In genomic region chr16:30504856-30505255, GRCm38 (mm10) we compare ENCODE assay signal across 17 mouse cellular contexts.
"Had no signal": no experiment of that assay in that cellular context is flagged by ENCODE, and none has a peak within 500 bp of the region (broad histone marks: within the 10 kb centered on the region; RNA-seq: fewer than 3 reads in every experiment).

No protein-coding gene starts in this region.

- H3K9me3 ChIP-seq: limb, embryonic 12.5 days; limb, embryonic 15.5 days; lung, embryonic 15.5 days; megakaryocyte, embryonic 14.5 days; midbrain, embryonic 10.5 days; midbrain, embryonic 13.5 days had no signal

- DNase-seq: kidney, postnatal 25 days; layer of hippocampus, postnatal 36 days; left cerebral cortex, postnatal 4 days; lung, adult 18-20 months; lung, postnatal 10 days; lung, postnatal 36 days; thymus, adult 18-20 months; thymus, postnatal 36 days had no signal

- H3K4me3 ChIP-seq: limb, embryonic 12.5 days; limb, embryonic 15.5 days; lung, embryonic 15.5 days; megakaryocyte, embryonic 14.5 days; midbrain, embryonic 10.5 days; midbrain, embryonic 13.5 days had no signal

- H3K36me3 ChIP-seq: limb, embryonic 12.5 days; limb, embryonic 15.5 days; lung, embryonic 15.5 days; midbrain, embryonic 10.5 days; midbrain, embryonic 13.5 days had no signal

- H3K4me2 ChIP-seq: limb, embryonic 12.5 days; limb, embryonic 15.5 days; liver, embryonic 11.5 days; lung, embryonic 15.5 days; midbrain, embryonic 13.5 days had no signal

- H3K9ac ChIP-seq: limb, embryonic 12.5 days; limb, embryonic 15.5 days; liver, embryonic 14.5 days; lung, embryonic 15.5 days; midbrain, embryonic 13.5 days had no signal

- H3K27ac ChIP-seq: kidney, postnatal 0 days; limb, embryonic 12.5 days; limb, embryonic 15.5 days; liver, embryonic 14.5 days; lung, embryonic 15.5 days; midbrain, embryonic 10.5 days; midbrain, embryonic 13.5 days had no signal

- H3K27me3 ChIP-seq: limb, embryonic 15.5 days; lung, embryonic 15.5 days had no signal
